Mouse (Mus musculus) hindbrain, embryonic 10.5 days (tissue): ENCODE results near the gene Pcgf2. TPM values are rescaled to one million over a fixed set of nuclear protein-coding genes. Genes with fewer than 3 reads are reported as not detected.
A peak's percentile ranks its signal among the peaks of the same experiment; 100 is the strongest.

Experiments used
- DNase-seq: peaks from one replicate; pipeline ENCODE4 v3.0.0-alpha.2; 2017; ENCODE audit warnings: low spot score
- H3K27ac ChIP-seq: fragments of 300-500 bp; sonication (generic); 2 replicates; pipeline ENCODE4 v1.5.1; 2016; ENCODE audit warnings: mild to moderate bottlenecking, moderate library complexity
- H3K27me3 ChIP-seq: fragments of 300-500 bp; sonication (generic); 2 replicates; pipeline ENCODE4 v1.6.1; 2016; ENCODE audit warnings: mild to moderate bottlenecking; ENCODE audit not compliant: poor library complexity, insufficient read depth, severe bottlenecking
- H3K36me3 ChIP-seq: fragments of 300-500 bp; sonication (generic); 2 replicates; pipeline ENCODE4 v1.6.1; 2016; ENCODE audit warnings: mild to moderate bottlenecking, moderate library complexity
- H3K4me1 ChIP-seq: fragments of 300-500 bp; sonication (generic); replicated peaks from 2 replicates; pipeline ENCODE4 v1.6.1; 2016; ENCODE audit warnings: mild to moderate bottlenecking
- H3K4me3 ChIP-seq: fragments of 300-500 bp; sonication (generic); 2 replicates; pipeline ENCODE4 v1.5.1; 2016; ENCODE audit warnings: mild to moderate bottlenecking, moderate library complexity
- H3K9me3 ChIP-seq: fragments of 300-500 bp; sonication (generic); 2 replicates; pipeline ENCODE4 v1.6.1; 2016; ENCODE audit warnings: mild to moderate bottlenecking, moderate library complexity
- WGBS: fragments of 180-500 bp; shearing (Covaris S2); methylation state at CpG from one replicate; pipeline ENCODE4 v1.1.7; 2016; 5-methylcytosine and 5-hydroxymethylcytosine counted together
- polyA plus RNA-seq: library from polyadenylated mRNA; unstranded; fragments of >200 nt; fragmentation: Nextera tagmentation; extraction: Ambion mirVana; gene quantifications from 2 replicates; pipeline ENCODE4 v1.2.1, GENCODE M21; 2016

Gene Pcgf2
- polyA plus RNA-seq, 1 experiment from 2014 or later: 17.0 TPM

- 57% methylated on average over 15 of the region's 15 CpGs for WGBS
- 0 out of 2 replicates have a peak, but pooled peaks cover 2% of the 10 kb centered on the region for H3K27me3 ChIP-seq
- H3K4me3 ChIP-seq: peak overlapping the region; percentile 4; the same call in 1 of the 2 replicates
- peaks cover 93% of the 10 kb centered on the region for H3K36me3 ChIP-seq
- DNase-seq: no peak
- H3K9me3 ChIP-seq: no peaks in the 10 kb centered on the region; the same call in 1 of the 2 replicates
- H3K27ac ChIP-seq: peak overlapping the region; percentile 53
- H3K4me1 ChIP-seq: peaks cover 61% of the 10 kb centered on the region
Measured at GRCm38 (mm10) chr11:97669268-97669667, 31.0 kb downstream of the Pcgf2 start.

- peaks cover 82% of the 10 kb centered on the region for H3K36me3 ChIP-seq
Measured at GRCm38 (mm10) chr11:97668160-97668559, 32.1 kb downstream of the Pcgf2 start.

GRCm38 (mm10) chr11:97666794-97667193 lies 33.5 kb downstream of the Pcgf2 start:
- H3K36me3 ChIP-seq: peaks cover 69% of the 10 kb centered on the region
- H3K27me3 ChIP-seq: peaks cover 12% of the 10 kb centered on the region
- no peaks in the 10 kb centered on the region; the same call in 1 of the 2 replicates for H3K9me3 ChIP-seq
- 94% methylated on average over 15 of the region's 15 CpGs for WGBS
- no peak for DNase-seq
- peaks cover 75% of the 10 kb centered on the region for H3K4me1 ChIP-seq
- H3K27ac ChIP-seq: no peak overlapping the region
- H3K4me3 ChIP-seq: peak overlapping the region; percentile 9; the same call in 1 of the 2 replicates

More at GRCm38 (mm10) chr11:97668160-97668559, 32.1 kb downstream of the Pcgf2 start:
- Histone ChIP-seq H3K27me3 (0 out of 2 replicates have a peak, but pooled peaks cover 2% of the 10 kb centered on the region), H3K9me3 (no peaks in the 10 kb centered on the region; the same call in 1 of the 2 replicates), H3K4me1 (peaks cover 65% of the 10 kb centered on the region), H3K27ac (no peak overlapping the region), H3K4me3 (0 out of 2 replicates have a peak overlapping the region, but pooled peaks have one; percentile 9)
- WGBS: 89% methylated on average over 7 of the region's 7 CpGs
- no peak for DNase-seq

GRCm38 (mm10) chr11:97666221-97666620 lies 34.1 kb downstream of the Pcgf2 start:
- peaks cover 18% of the 10 kb centered on the region for H3K27me3 ChIP-seq
- DNase-seq: no peak
- H3K27ac ChIP-seq: no peak overlapping the region
- H3K9me3 ChIP-seq: no peaks in the 10 kb centered on the region; the same call in 1 of the 2 replicates
- H3K36me3 ChIP-seq: peaks cover 63% of the 10 kb centered on the region
- H3K4me1 ChIP-seq: peaks cover 79% of the 10 kb centered on the region
- no peak overlapping the region for H3K4me3 ChIP-seq
- WGBS: 92% methylated on average over 7 of the region's 7 CpGs

GRCm38 (mm10) chr11:97665431-97665830 lies 34.9 kb downstream of the Pcgf2 start:
- H3K4me1 ChIP-seq: peaks cover 79% of the 10 kb centered on the region
- H3K4me3 ChIP-seq: peak overlapping the region; percentile 96
- H3K27ac ChIP-seq: no peak overlapping the region
- no peaks in the 10 kb centered on the region; the same call in 1 of the 2 replicates for H3K9me3 ChIP-seq
- 88% methylated on average over 13 of the region's 13 CpGs for WGBS
- peaks cover 55% of the 10 kb centered on the region for H3K36me3 ChIP-seq
- DNase-seq: no peak
- peaks cover 26% of the 10 kb centered on the region for H3K27me3 ChIP-seq

GRCm38 (mm10) chr11:97664771-97665240 lies 35.5 kb downstream of the Pcgf2 start:
- DNase-seq: no peak
- Histone ChIP-seq H3K36me3 (peaks cover 49% of the 10 kb centered on the region), H3K27ac (peak overlapping the region; percentile 98; the same call in 1 of the 2 replicates), H3K4me1 (peaks cover 78% of the 10 kb centered on the region), H3K9me3 (no peaks in the 10 kb centered on the region; the same call in 1 of the 2 replicates), H3K27me3 (peaks cover 28% of the 10 kb centered on the region), H3K4me3 (peak overlapping the region; percentile 96)
- WGBS: 32% methylated on average over 6 of the region's 6 CpGs

GRCm38 (mm10) chr11:97664339-97664665 lies 36.0 kb downstream of the Pcgf2 start:
- no peak for DNase-seq
- Histone ChIP-seq H3K27me3 (peaks cover 33% of the 10 kb centered on the region), H3K36me3 (peaks cover 44% of the 10 kb centered on the region), H3K9me3 (no peaks in the 10 kb centered on the region; the same call in 1 of the 2 replicates), H3K4me3 (peak overlapping the region; percentile 96), H3K27ac (peak overlapping the region; percentile 98), H3K4me1 (peaks cover 78% of the 10 kb centered on the region)
- 1% methylated on average over 7 of the region's 8 CpGs for WGBS

- Histone ChIP-seq H3K4me1 (peaks cover 76% of the 10 kb centered on the region), H3K4me3 (peak overlapping the region; percentile 96), H3K9me3 (no peaks in the 10 kb centered on the region; the same call in 1 of the 2 replicates), H3K27ac (peak overlapping the region; percentile 98), H3K36me3 (peaks cover 38% of the 10 kb centered on the region), H3K27me3 (peaks cover 36% of the 10 kb centered on the region)
- DNase-seq: peak; percentile 72
- under 1% methylated on average over 48 of the region's 57 CpGs for WGBS
Measured at GRCm38 (mm10) chr11:97663528-97664338, 36.6 kb downstream of the Pcgf2 start.

GRCm38 (mm10) chr11:97662893-97663527 lies 37.3 kb downstream of the Pcgf2 start, which contains the start of gene Mllt6:
Mllt6 (plus strand) TSS chr11:97663414.
- no peaks in the 10 kb centered on the region; the same call in 1 of the 2 replicates for H3K9me3 ChIP-seq
- H3K4me1 ChIP-seq: peaks cover 69% of the 10 kb centered on the region
- peak within 1 kb of the TSS; percentile 96 for H3K4me3 ChIP-seq
- peaks cover 38% of the 10 kb centered on the region for H3K27me3 ChIP-seq
- H3K36me3 ChIP-seq: peaks cover 31% of the 10 kb centered on the region
- H3K27ac ChIP-seq: peak within 1 kb of the TSS; percentile 98
- DNase-seq: peak; percentile 81
- under 1% methylated on average over 70 of the region's 76 CpGs for WGBS

GRCm38 (mm10) chr11:97662207-97662892 lies 37.9 kb downstream of the Pcgf2 start:
- Histone ChIP-seq H3K36me3 (peaks cover 24% of the 10 kb centered on the region), H3K9me3 (no peaks in the 10 kb centered on the region; the same call in 1 of the 2 replicates), H3K27me3 (peaks cover 38% of the 10 kb centered on the region), H3K4me3 (peak overlapping the region; percentile 96), H3K27ac (peak overlapping the region; percentile 98), H3K4me1 (peaks cover 71% of the 10 kb centered on the region)
- WGBS: 1% methylated on average over 21 of the region's 21 CpGs
- DNase-seq: peak; percentile 36

GRCm38 (mm10) chr11:97661648-97662133 lies 38.6 kb downstream of the Pcgf2 start:
- H3K4me3 ChIP-seq: peak overlapping the region; percentile 96
- peaks cover 69% of the 10 kb centered on the region for H3K4me1 ChIP-seq
- under 1% methylated on average over 20 of the region's 20 CpGs for WGBS
- peaks cover 18% of the 10 kb centered on the region for H3K36me3 ChIP-seq
- peak overlapping the region; percentile 98 for H3K27ac ChIP-seq
- H3K9me3 ChIP-seq: no peaks in the 10 kb centered on the region; the same call in 1 of the 2 replicates
- H3K27me3 ChIP-seq: peaks cover 38% of the 10 kb centered on the region
- DNase-seq: peak; percentile 55
